8 mouse cellular contexts compared by ENCODE assay signal in genomic region chr14:14832520-14833240, GRCm38 (mm10). TPM values are rescaled to one million over a fixed set of nuclear protein-coding genes. Genes with fewer than 3 reads are reported as not detected.
A peak's percentile ranks its signal among the peaks of the same experiment; 100 is the strongest.
DNase-seq lines count a peak whose midpoint lies in the region; ATAC-seq and TF ChIP-seq lines count a peak whose summit lies in the region.

No protein-coding gene starts in this region.

- no peak for TF ChIP-seq POLR2A in lung, adult 2 months (IDR thresholded peaks at IDR 0.05; ENCODE audit: borderline replicate concordance, extremely low read depth, low read depth, low read length)
- no peak for TF ChIP-seq POLR2A in thymus, adult 2 months (IDR thresholded peaks at IDR 0.05; ENCODE audit: control insufficient read depth, extremely low read depth, insufficient read depth, low read length, poor library complexity)

- TF ChIP-seq CTCF in gastrocnemius, adult 2 months (IDR thresholded peaks at IDR 0.05) = no peak
- TF ChIP-seq CTCF in lung, adult 2 months (IDR thresholded peaks at IDR 0.05; ENCODE audit: insufficient read depth, low read length) = no peak
- no peak for TF ChIP-seq CTCF in thymus, adult 2 months (IDR thresholded peaks at IDR 0.05; ENCODE audit: borderline replicate concordance, control insufficient read depth, extremely low read depth, insufficient read depth, low read length, poor library complexity)

- no peaks in the 10 kb centered on the region for H3K4me1 ChIP-seq in lung, adult 2 months (ENCODE audit: control insufficient read depth, insufficient read depth, low read length)
- H3K4me1 ChIP-seq in thymus, adult 2 months (replicated peaks; ENCODE audit: control insufficient read depth, insufficient read depth, low read length) = no peaks in the 10 kb centered on the region

- intact Hi-C loops in gastrocnemius, adult 2 months (cut with DNase I) = no loop called here

- no peaks in the 10 kb centered on the region for H3K27me3 ChIP-seq in thymus, adult 2 months (ENCODE audit: control insufficient read depth, insufficient read depth, low read length)

- peak; percentile 90 to 95 for DNase-seq in adrenal gland, adult (ENCODE audit: inconsistent age in 2 of 2, low spot score in 1 of 2)
- DNase-seq in adrenal gland, postnatal 4 days (ENCODE audit: low spot score in 2 of 2) = peak; percentile 24 to 57
- DNase-seq in gastrocnemius, adult 2 months = peak; percentile 88
- peak; percentile 38 for DNase-seq in kidney, adult 9 months
- peak; percentile 12 for DNase-seq in lung, adult 2 months
- DNase-seq in telencephalon, adult 2 months (ENCODE audit: low read depth, low spot score) = peak; percentile 42
- DNase-seq in thymus, adult 2 months = no peak

- peak overlapping the region; percentile 81 for H3K27ac ChIP-seq in gastrocnemius, adult 2 months
- H3K27ac ChIP-seq in thymus, adult 2 months (ENCODE audit: control insufficient read depth, insufficient read depth, low read length) = no peak overlapping the region

- H3K36me3 ChIP-seq in thymus, adult 2 months (ENCODE audit: control insufficient read depth, insufficient read depth, low read length) = no peaks in the 10 kb centered on the region

- ATAC-seq in erythroid progenitor cell, adult 5-6 weeks (replicated peaks; ENCODE audit: low FRiP score, poor library complexity, severe bottlenecking) = no peak

- WGBS in lung, adult 2 months = 60% methylated on average over 12 of the region's 12 CpGs
- WGBS in thymus, adult 2 months = 92% methylated on average over 12 of the region's 12 CpGs

- H3K4me3 ChIP-seq in gastrocnemius, adult 2 months = peak overlapping the region; percentile 38
- H3K4me3 ChIP-seq in lung, adult 2 months (replicated peaks; ENCODE audit: extremely low read depth, low read depth, low read length) = no peak overlapping the region
- H3K4me3 ChIP-seq in thymus, adult 2 months (ENCODE audit: control insufficient read depth, insufficient read depth, low read length) = no peak overlapping the region

RNA-seq across cellular contexts. Expression of gene Nek10, which starts 29.5 kb away (rescaled TPM):
- total RNA-seq in adrenal gland, postnatal 4 days (2021) = under 1 TPM; 0.17 to 0.23 TPM
- total RNA-seq in gastrocnemius, adult 2 months (2021) = under 1 TPM; 0.13 to 0.33 TPM
- polyA plus RNA-seq in lung, adult 2 months (2012; rRNA removed) = 0.26 and 0.36 TPM in 2 replicates
- polyA plus RNA-seq in thymus, adult 2 months (2012; rRNA removed) = 0.01 TPM in 2 replicates
- not detected in 2 replicates for total RNA-seq in erythroid progenitor cell, adult 5-6 weeks (2015; ENCODE audit: low replicate concordance)
- total RNA-seq in erythroid progenitor cell, adult 5-6 weeks (2017; ENCODE audit: low replicate concordance) = not detected in 2 replicates
